Mouse (Mus musculus): ENCODE data around the gene Chst10.

The Chst10 gene

DNA sequence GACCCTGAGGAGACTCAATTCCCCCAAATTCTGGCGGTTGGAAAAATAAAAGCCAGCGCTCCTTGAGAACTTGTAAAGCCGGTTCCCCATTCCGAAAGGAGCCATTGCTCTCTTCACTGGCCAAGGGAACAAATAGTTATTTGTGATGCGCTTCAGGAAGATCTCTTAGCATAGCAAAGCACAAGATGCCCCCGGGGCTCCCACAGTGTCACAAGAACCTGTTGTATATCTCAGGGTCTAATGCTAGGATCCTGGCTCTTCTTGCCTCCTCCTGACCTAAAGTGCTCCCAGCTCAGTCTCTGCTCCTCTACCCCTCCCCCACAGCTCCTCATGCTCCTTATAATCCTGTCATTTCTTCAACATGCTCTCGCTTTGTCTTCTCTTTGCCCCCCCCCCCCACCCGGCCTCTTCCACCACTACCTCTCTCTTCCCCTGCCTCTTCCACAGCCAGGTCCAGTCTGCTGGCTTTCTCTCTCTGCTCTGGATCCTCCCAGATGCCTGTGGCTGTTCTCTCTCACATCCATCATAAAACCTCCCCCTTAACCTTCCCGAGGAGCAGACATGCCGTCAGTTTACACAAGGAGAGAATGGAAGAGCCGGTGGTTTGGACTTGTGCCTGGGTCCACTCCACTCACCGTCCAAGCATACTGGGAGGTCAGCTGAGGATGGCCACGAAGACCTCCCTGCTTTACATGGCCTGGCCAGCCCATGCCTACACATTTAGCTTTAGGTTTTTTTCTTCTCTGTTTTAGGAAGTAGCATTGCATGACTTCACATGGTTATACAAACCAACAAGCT is 28.4 kb downstream of the Chst10 start:
- intact Hi-C loops (cut with DNase I), result no loop called here

DNA sequence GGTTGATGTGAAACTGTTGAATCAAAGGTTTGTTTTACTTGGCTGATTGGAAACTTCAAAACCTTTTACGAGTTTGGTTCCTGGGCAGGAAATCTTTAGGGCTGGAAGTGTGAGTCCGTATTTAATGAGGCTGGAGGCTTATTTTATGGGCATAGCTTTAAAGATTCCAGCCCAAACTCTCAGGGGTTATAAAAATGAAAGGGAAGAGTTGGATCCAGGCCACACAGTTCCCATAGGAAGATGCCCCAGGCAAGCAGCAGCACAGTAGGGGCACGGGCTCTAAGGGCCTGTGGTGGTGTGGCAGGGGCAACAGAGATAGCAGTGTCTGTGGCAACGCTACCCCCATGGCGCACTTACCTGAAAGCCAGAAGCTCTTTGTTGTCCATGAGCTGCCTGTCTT is 31.7 kb downstream of the Chst10 start:
- intact Hi-C loops (cut with DNase I), result no loop called here

- intact Hi-C loops (cut with DNase I), result no loop called here
Measured at GRCm38 (mm10) chr1:38864341-38864740, 33.6 kb downstream of the Chst10 start.

DNA sequence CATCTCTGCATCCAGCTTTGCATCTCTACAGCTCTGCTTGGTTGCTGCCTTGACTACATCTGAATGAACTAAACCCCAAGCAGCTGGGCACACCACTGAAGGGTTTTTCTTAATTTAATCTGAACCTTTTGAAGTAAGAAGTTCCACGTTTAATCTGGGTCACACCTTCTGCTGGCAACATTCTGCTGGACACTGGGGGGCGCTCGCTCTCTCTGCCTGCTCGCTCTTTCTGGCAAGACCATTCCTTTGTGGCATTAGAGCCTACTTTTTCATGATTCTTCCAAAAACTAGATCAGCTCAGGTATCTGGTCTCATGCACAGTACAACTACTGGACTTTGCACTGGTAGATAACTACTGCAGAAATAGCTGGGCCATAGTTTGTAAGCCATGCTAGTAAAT is 35.7 kb downstream of the Chst10 start:
- intact Hi-C loops (cut with DNase I), result loop anchor here (2.0 kb wide), 1 partner anchor 75 kb away; no protein-coding TSS in a partner anchor

- intact Hi-C loops (cut with DNase I), result no loop called here
Measured at GRCm38 (mm10) chr1:38860867-38861524, 37.0 kb downstream of the Chst10 start.

DNA sequence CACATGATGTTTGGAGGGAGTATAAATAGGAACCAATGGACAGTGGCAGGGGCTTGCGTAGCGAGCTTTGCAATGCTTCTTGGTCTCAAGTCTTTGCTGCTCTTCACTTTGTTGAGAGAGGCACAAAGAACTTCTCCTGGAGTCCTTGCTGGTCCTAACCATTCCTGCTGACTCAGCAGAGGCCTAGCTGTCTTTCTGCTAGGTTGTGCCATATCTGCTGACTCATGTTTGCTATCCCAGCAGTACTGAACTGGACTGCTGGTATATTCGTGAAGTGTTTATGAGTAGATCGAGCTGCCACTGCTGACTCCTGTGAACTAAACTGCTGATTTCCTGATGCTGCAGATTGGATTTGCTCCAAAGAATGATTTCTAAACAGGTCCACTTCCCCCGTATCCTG is 37.8 kb downstream of the Chst10 start:
- intact Hi-C loops (cut with DNase I), result no loop called here

DNA sequence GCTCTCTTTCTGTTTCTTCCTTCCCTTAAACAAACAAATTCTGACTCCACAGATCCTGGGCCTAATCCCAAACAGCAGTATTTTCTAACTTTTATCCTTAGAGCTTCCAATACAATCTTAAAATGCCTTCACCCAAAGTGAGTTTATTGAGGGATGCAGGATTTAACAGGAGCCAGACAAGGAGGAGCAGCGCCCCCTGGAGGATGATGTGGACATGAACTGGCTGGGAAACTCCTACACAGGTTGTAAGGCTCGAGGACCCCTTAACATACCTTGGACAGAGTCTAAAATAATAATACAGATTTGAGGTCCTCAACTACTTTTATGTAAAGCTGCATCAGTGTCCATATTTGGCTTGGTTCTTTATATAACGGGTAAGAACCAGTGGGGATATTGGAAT is 41.8 kb downstream of the Chst10 start:
- intact Hi-C loops (cut with DNase I), result no loop called here

DNA sequence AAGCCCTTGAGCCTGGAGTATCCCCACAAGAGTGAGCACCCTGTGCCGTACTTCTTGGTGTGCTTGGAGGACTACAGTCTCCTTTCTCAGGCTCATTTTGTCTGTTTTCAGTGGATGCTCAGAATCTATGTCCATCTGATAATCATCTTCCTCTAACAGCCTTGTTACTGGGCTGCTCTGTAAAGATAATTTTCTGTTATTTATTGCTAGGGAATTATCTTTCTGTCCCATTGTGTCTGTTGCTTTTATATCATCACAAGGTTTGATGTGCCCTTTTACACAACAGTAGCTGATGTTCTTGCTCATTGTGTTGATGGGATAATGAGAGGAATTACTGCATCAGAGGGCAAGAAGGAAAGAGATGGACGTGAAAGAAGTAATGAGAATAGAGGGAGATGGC is 45.7 kb downstream of the Chst10 start:
- intact Hi-C loops (cut with DNase I), result no loop called here

- intact Hi-C loops (cut with DNase I), result no loop called here
Measured at GRCm38 (mm10) chr1:38850650-38851049, 47.3 kb downstream of the Chst10 start.

DNA sequence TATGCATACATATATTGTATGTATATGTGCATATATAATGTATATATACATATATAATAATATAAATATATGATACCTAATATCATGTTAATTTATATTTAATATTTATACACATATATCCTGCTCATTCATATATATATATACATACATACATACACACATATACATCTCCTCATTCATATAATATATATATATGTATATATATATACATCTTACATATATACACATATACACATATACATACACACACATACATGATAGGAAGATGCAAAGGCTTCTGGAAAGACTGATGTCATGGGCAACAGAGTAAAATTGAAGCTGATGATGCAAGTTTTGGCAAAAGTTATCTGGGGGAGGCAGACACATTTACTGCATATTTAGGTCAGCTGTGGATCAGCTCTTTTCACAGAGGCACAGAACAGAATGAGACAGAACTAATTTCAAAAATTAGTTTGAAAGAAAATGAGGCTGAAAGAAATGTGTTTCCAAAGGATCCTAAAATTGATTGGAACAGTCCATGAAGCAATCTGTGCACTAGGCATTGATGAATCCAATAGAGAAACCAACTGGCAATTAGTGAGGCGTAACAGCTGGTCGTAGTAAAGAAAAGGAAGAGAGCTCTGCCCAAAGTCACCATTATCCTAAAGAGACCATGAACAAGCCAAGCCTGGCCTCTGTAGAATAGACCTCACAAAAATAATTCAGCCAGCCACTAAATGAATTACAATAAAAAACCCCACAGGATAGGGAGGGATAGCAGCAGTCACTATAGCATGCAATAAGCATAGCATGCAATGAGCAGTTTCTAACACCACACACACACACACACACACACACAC is 49.3 kb downstream of the Chst10 start:
- intact Hi-C loops (cut with DNase I), result no loop called here

DNA sequence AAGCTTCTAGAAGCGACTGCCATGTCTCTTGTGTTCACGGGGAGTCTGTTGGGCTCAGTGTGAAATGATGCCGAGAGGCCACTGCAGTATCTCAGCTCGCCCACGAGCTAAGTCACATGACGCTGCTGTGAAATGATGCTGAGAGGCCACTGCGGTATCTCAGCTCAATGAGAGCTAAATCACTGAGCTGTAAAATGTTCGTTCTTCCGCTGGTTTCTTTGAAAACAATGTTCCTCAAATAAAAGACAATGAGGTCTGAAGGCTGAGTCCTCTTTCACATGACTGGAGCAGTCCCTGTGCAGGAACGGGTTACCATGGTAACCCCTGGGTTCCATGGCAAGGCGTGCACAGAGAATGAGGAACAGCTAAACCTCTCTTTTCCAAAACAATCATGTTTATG is 50.0 kb downstream of the Chst10 start:
- intact Hi-C loops (cut with DNase I), result no loop called here

DNA sequence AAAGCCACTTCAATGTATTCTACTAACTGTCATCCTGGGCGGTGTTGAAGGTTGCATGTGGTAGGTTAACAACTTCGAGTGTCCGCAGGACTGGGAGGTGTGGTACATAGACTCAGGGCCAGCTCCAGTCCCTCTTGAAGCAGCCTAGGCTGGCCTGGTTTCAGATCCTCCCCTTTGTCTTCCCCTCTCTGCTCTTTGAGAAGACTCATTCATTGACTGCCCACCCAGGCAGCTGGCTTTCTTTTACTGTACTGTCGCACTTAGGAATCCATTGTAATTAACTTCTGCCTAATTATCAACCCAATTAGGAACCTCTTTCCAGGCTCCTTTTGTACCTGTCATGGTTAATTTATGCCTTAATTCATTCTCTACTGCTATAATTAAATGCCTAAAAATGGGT is 54.7 kb downstream of the Chst10 start:
- intact Hi-C loops (cut with DNase I), result no loop called here

GRCm38 (mm10) chr1:38842861-38843260 is 55.1 kb downstream of the Chst10 start:
- intact Hi-C loops (cut with DNase I), result no loop called here

DNA sequence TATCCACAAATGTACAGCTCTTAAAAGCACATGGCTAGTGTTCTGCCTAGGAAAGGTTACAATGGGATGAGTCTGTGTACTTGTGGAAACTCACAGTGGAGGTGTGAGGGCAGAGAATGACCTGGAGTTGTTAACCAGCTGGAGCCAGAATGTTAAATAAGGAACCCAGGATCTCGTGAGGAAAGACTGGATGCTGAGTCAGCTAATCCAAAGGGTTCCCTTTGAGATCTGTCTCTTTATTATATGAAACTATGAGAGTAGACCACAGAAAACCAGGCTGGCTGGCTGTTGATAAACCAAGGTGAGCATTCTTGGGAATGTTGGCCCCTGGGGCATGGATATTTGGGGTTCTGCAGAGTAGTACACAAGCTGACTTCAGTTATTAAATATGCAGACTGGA is 58.0 kb downstream of the Chst10 start:
- intact Hi-C loops (cut with DNase I), result no loop called here

- intact Hi-C loops (cut with DNase I), result no loop called here
Measured at GRCm38 (mm10) chr1:38836477-38836872, 61.5 kb downstream of the Chst10 start, which contains the start of gene Lonrf2. Lonrf2 (minus strand) TSS chr1:38836711.

DNA sequence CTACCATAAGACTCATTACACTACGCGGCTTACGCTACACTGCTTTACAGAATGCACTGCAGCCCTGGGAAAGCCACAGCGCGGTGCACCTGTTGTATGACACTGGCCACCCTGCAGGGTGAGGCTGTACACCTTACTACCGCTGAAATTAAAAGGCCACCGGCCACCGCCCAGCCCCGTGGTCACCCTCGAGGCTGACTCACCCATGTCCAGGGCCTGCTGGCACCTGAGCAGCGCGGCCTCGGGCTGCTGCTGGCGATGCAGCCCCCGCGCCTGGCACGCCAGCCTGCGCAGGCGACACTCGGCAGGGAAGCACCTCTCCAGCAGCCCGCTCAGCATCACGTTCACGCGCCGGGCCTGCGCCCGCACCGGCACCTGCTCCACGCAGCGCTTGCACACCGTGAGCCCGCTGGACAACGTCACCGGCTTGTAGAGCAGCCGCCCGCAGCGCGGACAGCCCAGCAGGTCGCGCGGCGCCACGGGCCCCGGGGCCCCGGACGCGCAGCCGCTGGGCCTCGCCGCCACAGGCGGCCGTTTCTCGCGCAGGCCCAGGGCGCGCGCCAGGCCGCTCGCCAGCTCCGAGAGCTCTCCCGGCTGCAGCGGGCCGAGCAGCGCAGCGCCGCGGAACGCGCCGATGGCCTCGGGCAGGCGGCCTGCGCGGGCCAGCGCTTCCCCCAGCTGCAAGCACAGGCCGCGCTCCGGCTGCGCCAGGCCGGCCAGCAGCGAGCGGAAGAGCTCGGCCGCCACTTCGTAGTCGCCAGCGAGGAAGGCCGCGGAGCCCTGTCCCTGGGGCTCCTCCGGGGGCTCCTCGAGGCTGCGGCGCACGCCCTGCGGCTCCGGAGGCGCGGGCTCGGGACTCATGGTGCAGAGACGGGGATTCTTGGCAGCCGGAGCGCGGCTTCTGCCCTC is 62.1 kb downstream of the Chst10 start:
- intact Hi-C loops (cut with DNase I), result no loop called here

GRCm38 (mm10) chr1:38834899-38835298 is 63.1 kb downstream of the Chst10 start:
- intact Hi-C loops (cut with DNase I), result no loop called here

- intact Hi-C loops (cut with DNase I), result no loop called here
Measured at GRCm38 (mm10) chr1:38824926-38825325, 73.0 kb downstream of the Chst10 start.

DNA sequence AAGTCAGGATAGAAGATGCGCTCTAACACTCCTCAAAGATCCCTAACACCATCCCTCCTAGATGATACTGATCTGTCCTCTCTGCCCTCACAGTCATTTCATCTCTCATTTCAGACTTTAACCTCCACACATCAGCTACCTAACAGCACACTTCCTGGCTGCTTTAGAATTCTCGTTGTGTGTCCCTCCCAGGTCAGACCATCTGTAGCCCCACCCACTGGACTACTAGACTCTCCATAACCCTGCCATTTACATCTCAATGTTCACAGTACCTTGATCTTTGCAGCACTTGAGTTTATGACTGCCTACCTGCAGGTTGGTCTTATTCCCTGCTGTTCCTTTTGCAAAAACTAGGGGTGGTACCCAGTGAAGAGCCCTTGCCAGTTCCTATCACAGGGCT is 74.1 kb downstream of the Chst10 start:
- intact Hi-C loops (cut with DNase I), result no loop called here

DNA sequence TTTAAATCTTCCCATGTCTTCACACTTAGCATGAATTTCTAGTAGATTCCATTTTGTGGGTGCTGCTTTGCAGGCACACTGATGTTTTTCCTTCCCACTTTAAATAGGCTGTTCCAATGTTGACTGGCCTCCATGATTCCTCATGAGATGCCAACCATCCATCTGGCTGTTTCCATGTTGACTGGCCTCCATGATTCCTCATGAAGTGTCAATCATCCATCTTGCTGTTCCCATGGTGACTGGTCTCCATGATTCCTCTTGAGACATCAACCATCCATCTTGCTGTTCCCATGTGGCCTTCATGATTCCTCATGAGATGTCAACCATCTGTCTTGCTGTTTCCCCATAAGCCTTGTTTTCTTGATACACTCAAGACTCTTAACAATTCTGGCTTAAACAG is 78.3 kb downstream of the Chst10 start:
- intact Hi-C loops (cut with DNase I), result no loop called here

DNA sequence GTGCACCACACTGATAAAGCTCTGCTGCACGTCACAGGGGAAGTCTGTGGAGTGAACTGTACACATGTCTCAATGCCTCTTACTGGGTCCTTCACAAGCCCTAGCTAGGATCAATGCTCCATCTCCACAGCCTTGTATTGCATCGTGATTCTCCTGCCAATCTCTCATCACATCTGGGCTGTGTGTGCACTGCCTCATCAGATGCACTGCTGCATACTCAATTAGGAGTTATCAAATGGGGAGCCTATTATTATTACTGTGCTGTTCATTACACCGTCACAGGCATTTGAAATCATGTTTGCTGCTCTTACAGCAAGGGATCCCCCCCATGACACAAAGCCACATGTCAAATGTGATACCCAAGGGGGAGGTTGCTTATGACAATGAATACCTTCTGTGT is 80.3 kb downstream of the Chst10 start:
- intact Hi-C loops (cut with DNase I), result no loop called here
